Mouse (Mus musculus) brown adipose tissue, adult 24 weeks (tissue): ENCODE measurements around the gene Ssc4d. TPM values are rescaled to one million over a fixed set of nuclear protein-coding genes. Genes with fewer than 3 reads are reported as not detected.

Source experiments
- H3K27ac ChIP-seq: fragments of 200-500 bp; replicated peaks from 2 replicates; pipeline ENCODE4 v1.5.1; 2012; ENCODE audit warnings: low read depth, mild to moderate bottlenecking, low read length
- H3K4me1 ChIP-seq: fragments of 200-500 bp; 2 replicates; pipeline ENCODE4 v1.6.1; 2012; ENCODE audit warnings: low read length, mixed read lengths; ENCODE audit not compliant: control insufficient read depth, insufficient read depth, insufficient read length
- H3K4me3 ChIP-seq: fragments of 200-500 bp; 2 replicates; pipeline ENCODE4 v1.5.1; 2012; ENCODE audit warnings: low read depth, mild to moderate bottlenecking, low read length, moderate library complexity; ENCODE audit not compliant: insufficient read depth
- polyA plus RNA-seq: library from polyadenylated mRNA; stranded (reverse); fragments of >200 nt; gene quantifications from 2 replicates; pipeline ENCODE4 v1.2.4, GENCODE M21; 2012; ENCODE audit not compliant: missing spikeins, insufficient read depth, insufficient read length

Ssc4d gene
- polyA plus RNA-seq, 1 experiment = 6.7 TPM

GRCm38 (mm10) chr5:135935176-135935523 lies 39.2 kb downstream of the Ssc4d start:
- peak overlapping the region; percentile 87 for H3K27ac ChIP-seq
- peak overlapping the region; percentile 40 for H3K4me3 ChIP-seq
- no peaks in the 10 kb centered on the region; the same call in 1 of the 2 replicates for H3K4me1 ChIP-seq

- Histone ChIP-seq H3K27ac (peak within 1 kb of the TSS; percentile 98), H3K4me1 (no peaks in the 10 kb centered on the region; the same call in 1 of the 2 replicates), H3K4me3 (peak within 1 kb of the TSS; percentile 76)
These were observed 39.7 kb downstream of the Ssc4d start, which contains the start of gene Ywhag for GRCm38 (mm10) chr5:135934481-135935175. Ywhag (minus strand) TSS chr5:135934616.

- peak overlapping the region; percentile 93 for H3K27ac ChIP-seq
- peaks cover 5% of the 10 kb centered on the region; the same call in 1 of the 2 replicates for H3K4me1 ChIP-seq
- H3K4me3 ChIP-seq = peak overlapping the region; percentile 76
These were observed 40.4 kb downstream of the Ssc4d start for GRCm38 (mm10) chr5:135933900-135934441.

GRCm38 (mm10) chr5:135933222-135933899 lies 41.0 kb downstream of the Ssc4d start:
- Histone ChIP-seq H3K27ac (peak overlapping the region; percentile 93), H3K4me1 (peaks cover 6% of the 10 kb centered on the region; the same call in 1 of the 2 replicates), H3K4me3 (peak overlapping the region; percentile 76)

GRCm38 (mm10) chr5:135932359-135932758 lies 42.0 kb downstream of the Ssc4d start:
- H3K4me1 ChIP-seq = peaks cover 6% of the 10 kb centered on the region
- peak overlapping the region; percentile 47 for H3K4me3 ChIP-seq
- peak overlapping the region; percentile 44 for H3K27ac ChIP-seq

GRCm38 (mm10) chr5:135931526-135931925 lies 42.8 kb downstream of the Ssc4d start:
- peak overlapping the region; percentile 54 for H3K4me3 ChIP-seq
- peaks cover 6% of the 10 kb centered on the region for H3K4me1 ChIP-seq
- peak overlapping the region; percentile 84 for H3K27ac ChIP-seq

- H3K4me1 ChIP-seq = peaks cover 10% of the 10 kb centered on the region
- H3K4me3 ChIP-seq = no peak overlapping the region
- H3K27ac ChIP-seq = peak overlapping the region; percentile 55
These were observed 44.5 kb downstream of the Ssc4d start for GRCm38 (mm10) chr5:135929685-135930424.

GRCm38 (mm10) chr5:135923901-135924300 lies 50.4 kb downstream of the Ssc4d start:
- H3K4me3 ChIP-seq = no peak overlapping the region
- peak overlapping the region; percentile 77 for H3K27ac ChIP-seq
- peaks cover 17% of the 10 kb centered on the region for H3K4me1 ChIP-seq

GRCm38 (mm10) chr5:135919902-135920301 lies 54.4 kb downstream of the Ssc4d start:
- Histone ChIP-seq H3K4me1 (peaks cover 30% of the 10 kb centered on the region), H3K27ac (peak overlapping the region; percentile 46), H3K4me3 (no peak overlapping the region)

GRCm38 (mm10) chr5:135918593-135918992 lies 55.7 kb downstream of the Ssc4d start:
- Histone ChIP-seq H3K27ac (peak overlapping the region; percentile 99; the same call in 1 of the 2 replicates), H3K4me1 (peaks cover 36% of the 10 kb centered on the region), H3K4me3 (no peak overlapping the region)

- Histone ChIP-seq H3K27ac (peak overlapping the region; percentile 99), H3K4me1 (peaks cover 40% of the 10 kb centered on the region), H3K4me3 (no peak overlapping the region)
These were observed 56.3 kb downstream of the Ssc4d start for GRCm38 (mm10) chr5:135918059-135918437.

GRCm38 (mm10) chr5:135917327-135918058 lies 56.8 kb downstream of the Ssc4d start:
- no peak overlapping the region for H3K4me3 ChIP-seq
- H3K27ac ChIP-seq = peak overlapping the region; percentile 99
- peaks cover 44% of the 10 kb centered on the region for H3K4me1 ChIP-seq

- peak overlapping the region; percentile 99 for H3K27ac ChIP-seq
- H3K4me1 ChIP-seq = peaks cover 43% of the 10 kb centered on the region
- H3K4me3 ChIP-seq = no peak overlapping the region
These were observed 57.7 kb downstream of the Ssc4d start for GRCm38 (mm10) chr5:135916601-135917000.

GRCm38 (mm10) chr5:135916051-135916565 lies 58.2 kb downstream of the Ssc4d start:
- Histone ChIP-seq H3K27ac (peak overlapping the region; percentile 99), H3K4me1 (peaks cover 48% of the 10 kb centered on the region), H3K4me3 (no peak overlapping the region)
